ENCODE assay signal across 19 mouse cellular contexts in genomic region chr3:28466688-28467087, GRCm38 (mm10).
"Had no signal": no experiment of that assay in that cellular context is flagged by ENCODE, and none has a peak within 500 bp of the region (broad histone marks: within the 10 kb centered on the region; RNA-seq: fewer than 3 reads in every experiment).

No protein-coding gene starts in this region.

- H3K4me3 ChIP-seq: kidney, embryonic 15.5 days; limb, embryonic 12.5 days; limb, embryonic 15.5 days; midbrain, embryonic 12.5 days; midbrain, embryonic 15.5 days; neural tube, embryonic 12.5 days; neural tube, embryonic 15.5 days had no signal

- H3K9ac ChIP-seq: kidney, embryonic 15.5 days; limb, embryonic 12.5 days; limb, embryonic 15.5 days; liver, embryonic 14.5 days; liver, postnatal 0 days; lung, embryonic 14.5 days; midbrain, embryonic 12.5 days; midbrain, embryonic 15.5 days; neural tube, embryonic 12.5 days; neural tube, embryonic 15.5 days had no signal

- H3K4me2 ChIP-seq: kidney, embryonic 15.5 days; limb, embryonic 12.5 days; limb, embryonic 15.5 days; liver, embryonic 11.5 days; lung, embryonic 14.5 days; midbrain, embryonic 12.5 days; midbrain, embryonic 15.5 days; neural tube, embryonic 12.5 days; neural tube, embryonic 15.5 days had no signal

- H3K9me3 ChIP-seq: kidney, embryonic 15.5 days; limb, embryonic 12.5 days; limb, embryonic 15.5 days; midbrain, embryonic 12.5 days; midbrain, embryonic 15.5 days; neural tube, embryonic 12.5 days; neural tube, embryonic 15.5 days had no signal

- H3K27me3 ChIP-seq: kidney, embryonic 15.5 days; limb, embryonic 12.5 days; limb, embryonic 15.5 days; midbrain, embryonic 12.5 days; midbrain, embryonic 15.5 days; neural tube, embryonic 12.5 days; neural tube, embryonic 15.5 days had no signal

- H3K27ac ChIP-seq: kidney, embryonic 15.5 days; limb, embryonic 12.5 days; limb, embryonic 15.5 days; liver, embryonic 14.5 days; macrophage; midbrain, embryonic 12.5 days; midbrain, embryonic 15.5 days; neural tube, embryonic 12.5 days; neural tube, embryonic 15.5 days had no signal

- DNase-seq: kidney, adult 8-10 months; kidney, postnatal 10 days; kidney, postnatal 36 days; left cerebral cortex, postnatal 4 days; liver, postnatal 0 days; lung, embryonic 14.5 days; thymus, adult 18-20 months; thymus, postnatal 36 days had no signal

- H3K36me3 ChIP-seq: kidney, embryonic 15.5 days; limb, embryonic 12.5 days; limb, embryonic 15.5 days; midbrain, embryonic 12.5 days; midbrain, embryonic 15.5 days; neural tube, embryonic 12.5 days; neural tube, embryonic 15.5 days had no signal

- ATAC-seq: liver, postnatal 0 days; lung, postnatal 0 days; midbrain, embryonic 15.5 days had no signal

- H3K4me1 ChIP-seq: kidney, embryonic 15.5 days; limb, embryonic 12.5 days; limb, embryonic 15.5 days; midbrain, embryonic 12.5 days; midbrain, embryonic 15.5 days; neural tube, embryonic 12.5 days had no signal
